Mouse (Mus musculus): ENCODE results near the gene Lcor.

Gene Lcor

GRCm38 (mm10) chr19:41573700-41574099 is 91.3 kb downstream of the Lcor start:
- DNase-seq = no peak

DNA sequence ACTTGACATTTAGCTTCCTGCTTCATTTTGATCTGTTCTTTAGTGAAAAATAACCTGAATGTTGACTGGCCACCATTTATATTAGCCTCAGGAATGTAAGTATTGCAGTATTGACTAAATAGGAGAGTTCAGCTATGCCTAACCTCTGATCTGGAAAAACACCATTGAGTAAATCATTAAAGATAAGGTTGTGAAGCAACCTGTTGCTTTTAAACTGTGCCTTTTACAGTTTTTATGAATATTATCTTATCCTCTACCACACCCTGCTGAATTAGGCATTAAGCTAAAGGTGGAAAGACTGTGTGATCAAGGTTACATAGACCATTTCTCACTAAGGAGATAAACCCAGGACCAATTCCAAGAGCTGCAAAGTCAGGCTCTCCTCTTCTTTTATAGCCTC is 95.1 kb downstream of the Lcor start:
- DNase-seq = no peak

DNA sequence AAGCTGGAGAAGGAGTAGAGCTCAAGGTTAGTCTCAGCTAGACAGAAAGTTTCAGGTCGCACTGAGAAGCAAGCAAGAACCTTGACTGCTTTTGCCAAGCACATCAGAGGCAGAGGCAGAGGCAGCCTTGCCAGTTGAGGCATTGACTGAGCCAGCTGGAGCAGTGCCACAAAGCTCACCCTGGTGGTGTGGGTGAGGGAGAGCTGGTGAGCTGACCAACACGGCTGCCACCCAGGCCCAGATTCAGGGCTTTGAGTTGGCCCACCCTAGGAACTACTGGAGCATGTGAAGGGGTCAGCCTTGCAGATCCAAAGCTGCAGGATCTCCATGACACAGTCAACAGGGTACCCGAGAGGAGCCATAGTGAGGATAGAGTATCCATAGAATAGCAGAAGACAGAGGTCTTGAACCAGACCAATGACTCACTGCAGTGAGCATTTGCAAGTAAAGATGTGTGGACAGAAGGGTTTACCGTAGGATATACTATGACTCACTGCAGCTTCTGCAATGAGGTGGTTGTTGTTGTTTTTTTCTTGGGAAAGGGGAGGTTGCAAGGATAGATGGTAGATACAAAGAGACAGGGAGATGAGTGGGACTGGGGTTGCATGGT is 97.0 kb downstream of the Lcor start:
- DNase-seq = no peak

DNA sequence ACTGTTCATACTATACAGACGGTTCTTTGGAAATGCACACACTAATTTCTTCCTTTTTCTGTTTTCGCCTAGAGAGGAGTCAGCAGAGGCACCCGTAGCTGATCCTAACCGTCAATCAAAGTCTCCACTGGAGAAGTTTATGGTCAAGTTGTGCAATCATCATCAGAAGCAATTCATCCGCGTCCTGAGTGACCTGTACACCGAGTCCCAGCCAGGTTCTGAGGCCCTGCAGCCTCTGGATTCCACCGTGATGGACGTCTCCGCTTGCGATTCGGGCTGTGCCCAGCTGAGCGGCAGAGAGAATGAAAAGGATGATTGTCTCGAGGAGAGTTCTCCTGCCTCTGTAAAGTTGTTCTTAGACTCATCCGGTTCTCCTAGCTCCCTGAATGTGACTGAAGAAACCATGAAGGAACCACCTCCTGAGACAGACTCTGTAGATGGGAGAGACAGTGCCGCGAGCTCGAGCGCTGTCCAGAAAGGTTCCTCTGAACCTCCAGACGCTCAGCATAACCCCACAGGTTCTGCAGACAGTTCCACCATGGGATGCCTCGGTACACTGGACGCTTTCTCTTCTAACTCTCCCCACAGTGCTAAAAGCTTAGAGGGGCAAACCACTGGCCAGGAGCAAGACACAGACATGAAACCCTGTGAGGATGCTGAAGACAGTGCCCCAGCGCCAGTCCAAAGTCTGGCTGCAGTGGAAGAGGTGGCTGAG is 99.4 kb downstream of the Lcor start, which contains the start of gene Gm340:
Gene Gm340, plus strand, starts transcription at position 665 of the 715 bp plus-strand sequence.
- no peak for DNase-seq

DNA sequence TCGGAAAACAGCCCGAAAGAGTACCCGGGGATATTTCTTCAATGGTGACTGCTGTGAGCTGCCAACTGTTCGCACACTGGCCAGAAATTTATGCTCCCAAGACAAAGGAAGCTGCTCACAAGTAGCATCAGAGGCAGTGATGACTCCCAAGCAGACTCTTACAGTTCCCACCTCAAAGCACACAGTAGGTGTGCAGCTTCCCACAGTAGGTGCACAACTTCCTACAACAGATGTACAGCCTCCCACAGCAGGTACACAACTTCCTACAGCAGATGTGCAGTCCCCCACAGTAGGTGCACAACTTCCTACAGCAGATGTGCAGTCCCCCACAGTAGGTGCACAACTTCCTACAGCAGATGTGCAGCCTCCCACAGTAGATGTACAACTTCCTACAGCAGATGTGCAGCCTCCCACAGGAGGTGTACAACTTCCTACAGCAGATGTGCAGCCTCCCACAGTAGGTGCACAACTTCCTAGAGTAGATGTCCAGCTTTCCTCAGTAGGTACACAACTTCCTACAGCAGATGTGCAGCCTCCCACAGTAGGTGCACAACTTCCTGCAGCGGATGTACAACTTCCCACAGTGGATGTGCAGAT is 100.6 kb downstream of the Lcor start:
- no peak for DNase-seq

- no peak for DNase-seq
Measured at GRCm38 (mm10) chr19:41586752-41587151, 104.3 kb downstream of the Lcor start.

DNA sequence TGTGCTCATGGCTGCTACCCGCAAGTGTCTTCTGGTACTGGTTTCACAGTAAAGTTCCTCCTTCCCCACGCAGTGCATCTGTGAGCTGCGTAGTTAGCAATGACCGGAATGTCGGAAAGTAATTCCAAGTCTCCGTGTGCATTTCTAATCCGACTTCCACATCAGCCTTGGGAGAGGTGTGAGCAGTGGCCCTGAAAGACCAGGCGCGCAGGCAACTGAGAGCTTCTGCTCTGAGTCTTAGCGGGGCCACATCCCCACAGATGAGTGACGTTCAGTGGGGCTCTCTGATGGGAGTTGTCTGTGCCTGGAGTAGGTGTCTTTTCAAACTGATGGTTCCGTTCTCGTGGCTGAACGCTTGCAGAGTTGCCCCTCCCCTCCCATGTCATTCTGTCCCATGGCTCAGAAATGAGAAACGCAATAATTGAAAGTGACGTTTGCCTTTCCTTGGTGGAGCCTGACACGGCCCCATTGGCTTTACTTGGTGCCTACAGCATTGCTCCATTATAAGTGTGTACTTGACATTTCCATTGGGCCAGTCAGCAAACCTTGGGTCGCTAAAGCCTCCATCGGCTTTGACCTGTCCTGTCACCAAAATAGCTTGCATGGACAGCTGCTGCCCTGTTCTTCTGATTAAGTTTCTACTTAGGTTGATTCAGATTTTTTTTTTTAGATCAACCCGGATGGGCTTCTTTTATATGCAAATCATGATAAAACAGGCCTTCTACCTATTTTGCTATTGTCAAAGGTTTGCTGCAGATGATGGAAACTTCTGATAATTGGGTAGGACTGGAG is 105.2 kb downstream of the Lcor start:
- DNase-seq = no peak

DNA sequence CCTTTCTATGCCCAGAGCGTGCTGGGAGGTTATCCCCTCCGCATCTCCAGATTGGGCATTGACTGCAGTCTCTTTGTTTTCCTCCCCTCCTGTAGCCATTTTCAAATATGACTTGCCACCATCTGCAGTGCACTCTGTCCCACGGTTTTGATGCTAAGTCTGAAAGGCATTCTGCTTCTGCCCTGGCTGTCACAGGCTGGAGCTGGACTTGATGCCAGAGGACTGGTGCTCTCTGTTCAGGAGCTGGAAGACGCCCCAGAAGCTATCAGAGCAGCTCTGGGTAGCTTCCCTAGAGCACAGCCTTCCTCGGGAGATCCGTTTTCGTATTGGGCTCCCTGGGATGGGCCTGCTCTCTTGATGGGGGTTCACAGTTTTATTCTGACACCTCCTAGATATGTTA is 106.6 kb downstream of the Lcor start:
- DNase-seq = no peak

DNA sequence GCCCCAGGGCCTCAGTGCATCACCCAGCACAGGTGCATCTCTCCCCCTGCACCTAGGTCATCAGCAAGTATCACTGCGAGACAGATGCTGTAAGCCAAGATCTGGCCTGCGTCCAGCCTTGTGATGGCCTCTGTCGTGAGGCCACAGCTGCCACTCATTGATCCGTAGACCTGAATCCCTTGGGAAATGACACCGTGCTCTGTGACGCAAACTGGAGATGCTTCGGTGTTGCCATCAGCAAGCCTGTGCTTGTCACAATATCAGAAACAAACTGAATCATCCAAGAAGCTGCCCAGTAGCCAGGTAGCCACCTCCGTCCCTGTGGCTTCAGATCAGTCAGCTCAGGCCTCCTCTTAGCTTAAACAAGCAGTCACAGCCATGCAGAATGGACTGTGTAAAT is 107.2 kb downstream of the Lcor start:
- no peak for DNase-seq

- no peak for DNase-seq
Measured at GRCm38 (mm10) chr19:41591808-41592207, 109.4 kb downstream of the Lcor start.

DNA sequence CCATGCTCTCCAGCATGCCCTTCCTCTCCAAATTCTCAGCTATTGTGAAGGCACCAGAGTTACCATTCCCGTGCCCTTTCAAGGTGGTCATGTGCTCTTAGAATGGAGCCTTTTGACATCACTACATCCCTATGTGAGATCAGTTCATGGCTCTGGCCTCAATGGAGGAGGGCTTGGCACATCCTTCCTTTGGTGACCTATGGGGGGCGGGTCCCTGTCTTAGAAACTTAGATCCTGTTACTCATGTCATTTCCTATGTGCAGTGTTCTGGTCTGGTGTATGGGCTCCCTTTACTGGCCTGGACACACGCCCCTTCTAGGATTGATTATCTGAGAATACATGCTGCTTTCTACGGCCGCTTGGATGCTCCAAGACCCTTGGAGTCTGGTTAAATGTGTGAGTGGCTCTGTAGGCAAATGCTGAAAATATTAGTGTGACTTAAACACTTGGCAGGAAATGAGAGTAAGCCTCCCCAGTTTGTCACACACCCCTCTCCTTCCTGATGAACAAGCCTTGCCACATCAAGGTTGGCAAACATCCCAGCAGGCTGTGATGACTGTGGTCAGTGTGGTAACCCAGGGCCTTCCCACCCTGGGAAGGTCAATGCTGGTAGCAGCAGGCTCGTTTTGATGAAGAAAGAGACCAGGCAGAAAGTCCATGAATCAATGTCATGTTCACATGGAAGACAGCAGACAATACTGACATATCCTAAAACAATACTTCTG is 114.9 kb downstream of the Lcor start:
- peak; percentile 82 to 87 for DNase-seq

DNA sequence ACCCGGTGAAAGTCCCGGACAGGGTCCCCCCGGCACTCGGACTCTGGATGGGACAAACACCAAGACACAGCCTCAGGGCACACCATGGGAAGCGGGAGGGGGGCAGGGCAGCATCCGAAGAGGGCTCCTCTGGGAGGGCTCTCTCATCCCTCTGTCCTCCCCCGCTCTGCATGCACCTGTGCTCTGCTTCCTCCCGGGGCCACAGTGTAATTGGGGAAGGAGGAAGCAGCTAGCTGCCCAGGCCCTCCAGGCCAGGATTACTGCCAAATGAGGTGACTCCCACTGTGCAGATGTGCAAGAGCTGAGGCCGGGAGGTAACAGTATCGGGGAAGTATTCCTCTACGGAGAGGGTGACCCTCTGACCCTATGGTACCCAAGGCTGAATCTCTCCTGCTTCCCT is 118.2 kb downstream of the Lcor start:
- DNase-seq = no peak

GRCm38 (mm10) chr19:41606208-41606987 is 124.0 kb downstream of the Lcor start:
- no peak for DNase-seq

DNA sequence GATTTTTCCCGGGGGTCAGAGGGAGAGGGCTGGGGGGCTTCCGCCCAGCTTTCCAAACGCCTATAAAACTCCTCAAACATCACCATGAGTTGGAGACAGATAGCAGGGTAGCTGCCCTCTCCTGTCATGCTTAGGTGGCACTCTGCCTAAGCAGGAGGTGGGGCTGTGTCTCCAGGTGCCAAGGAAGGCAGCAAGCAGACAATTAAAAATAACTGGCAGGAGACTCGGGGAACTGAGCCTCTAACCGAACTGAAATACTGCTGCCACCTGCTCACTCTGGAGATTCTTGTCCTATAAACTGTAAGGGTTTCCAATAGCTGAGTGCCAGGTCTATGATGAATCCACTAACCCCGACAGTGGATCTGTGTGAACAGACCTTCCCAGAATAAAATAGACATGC is 129.2 kb downstream of the Lcor start:
- no peak for DNase-seq
